Mouse (Mus musculus) thymus, adult 2 months (tissue): ENCODE data around the gene Mrtfb. TPM values are rescaled to one million over a fixed set of nuclear protein-coding genes. Genes with fewer than 3 reads are reported as not detected.

ENCODE experiments used
- DNase-seq: peaks from one replicate; pipeline ENCODE4 v3.0.0; 2021
- H3K27ac ChIP-seq: fragments of 200-500 bp; 2 replicates; pipeline ENCODE4 v1.5.1; 2012; ENCODE audit warnings: low read length, control low read depth; ENCODE audit not compliant: control insufficient read depth, insufficient read depth
- H3K27me3 ChIP-seq: fragments of 200-500 bp; 2 replicates; pipeline ENCODE4 v1.6.1; 2012; ENCODE audit warnings: mild to moderate bottlenecking, low read length, moderate library complexity, mixed read lengths; ENCODE audit not compliant: control insufficient read depth, insufficient read depth
- H3K36me3 ChIP-seq: fragments of 200-500 bp; 2 replicates; pipeline ENCODE4 v1.6.1; 2012; ENCODE audit warnings: mild to moderate bottlenecking, low read length, moderate library complexity; ENCODE audit not compliant: control insufficient read depth, insufficient read depth
- H3K4me1 ChIP-seq: fragments of 200-500 bp; replicated peaks from 2 replicates; pipeline ENCODE4 v1.6.1; 2012; ENCODE audit warnings: low read length; ENCODE audit not compliant: control insufficient read depth, insufficient read depth
- H3K4me3 ChIP-seq: fragments of 200-500 bp; 2 replicates; pipeline ENCODE4 v1.5.1; 2012; ENCODE audit warnings: mild to moderate bottlenecking, low read length, control low read depth, moderate library complexity; ENCODE audit not compliant: control insufficient read depth, insufficient read depth
- CTCF ChIP-seq: fragments of 200-500 bp; IDR thresholded peaks from 2 replicates; pipeline ENCODE4 v1.5.1; 2012; ENCODE audit warnings: mild to moderate bottlenecking, control low read depth, low read length, moderate library complexity, borderline replicate concordance; ENCODE audit not compliant: control insufficient read depth, poor library complexity, insufficient read depth; ENCODE audit errors: extremely low read depth
- POLR2A ChIP-seq: fragments of 200-500 bp; IDR thresholded peaks from 2 replicates; pipeline ENCODE4 v1.6.1; 2012; ENCODE audit warnings: mild to moderate bottlenecking, low read length, control low read depth, moderate library complexity; ENCODE audit not compliant: control insufficient read depth, poor library complexity, insufficient read depth; ENCODE audit errors: extremely low read depth
- WGBS: fragments of 180-500 bp; shearing (Covaris S2); methylation state at CpG from one replicate; pipeline ENCODE4 v1.1.7; 2018; 5-methylcytosine and 5-hydroxymethylcytosine counted together
- polyA plus RNA-seq: library from polyadenylated mRNA; depleted of rRNA; stranded (reverse); fragments of >200 nt; gene quantifications from 2 replicates; pipeline ENCODE4 v1.2.3, GENCODE M21; 2012

Gene Mrtfb
- polyA plus RNA-seq, 1 experiment = 8.5 TPM

DNA sequence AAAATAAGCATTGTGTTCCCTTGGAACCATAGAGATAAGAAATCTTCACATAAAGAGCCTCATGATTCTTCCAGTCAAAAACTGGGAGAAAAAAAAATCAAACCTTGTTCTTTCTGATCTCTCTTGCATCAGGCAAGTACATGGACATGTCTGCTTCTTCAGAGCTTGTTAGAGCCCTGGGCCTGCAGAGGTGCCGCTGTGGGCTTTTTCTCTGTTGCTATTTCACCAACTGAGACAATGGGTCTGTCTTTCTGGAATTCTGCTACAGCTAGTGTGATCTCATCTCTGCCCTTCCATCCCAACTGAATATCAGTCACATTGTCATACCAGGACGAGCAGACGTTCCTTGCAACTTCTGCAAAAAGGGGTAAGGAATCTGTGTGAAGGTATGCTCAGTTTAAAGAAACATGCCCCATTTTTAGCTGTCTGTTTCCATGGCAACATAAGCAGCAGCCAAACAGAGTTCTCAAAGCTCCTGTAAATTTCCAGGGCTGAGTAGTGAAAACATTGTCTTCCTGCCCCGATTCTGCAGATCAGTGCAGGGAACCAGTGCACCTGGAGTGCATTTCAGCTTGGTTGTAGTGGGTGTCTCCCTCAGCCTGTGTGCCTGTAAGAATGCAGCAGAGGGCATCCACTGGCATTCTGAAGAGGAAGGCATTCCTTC is 110.7 kb downstream of the Mrtfb start:
- Histone ChIP-seq H3K36me3 (no peaks in the 10 kb centered on the region), H3K27ac (no peak overlapping the region), H3K27me3 (no peaks in the 10 kb centered on the region), H3K4me3 (no peak overlapping the region), H3K4me1 (0 out of 2 replicates have a peak, but pooled peaks cover 2% of the 10 kb centered on the region)
- DNase-seq = no peak
- TF ChIP-seq POLR2A (no peak), CTCF (no peak)
- 67% methylated on average over 4 of the region's 4 CpGs for WGBS

DNA sequence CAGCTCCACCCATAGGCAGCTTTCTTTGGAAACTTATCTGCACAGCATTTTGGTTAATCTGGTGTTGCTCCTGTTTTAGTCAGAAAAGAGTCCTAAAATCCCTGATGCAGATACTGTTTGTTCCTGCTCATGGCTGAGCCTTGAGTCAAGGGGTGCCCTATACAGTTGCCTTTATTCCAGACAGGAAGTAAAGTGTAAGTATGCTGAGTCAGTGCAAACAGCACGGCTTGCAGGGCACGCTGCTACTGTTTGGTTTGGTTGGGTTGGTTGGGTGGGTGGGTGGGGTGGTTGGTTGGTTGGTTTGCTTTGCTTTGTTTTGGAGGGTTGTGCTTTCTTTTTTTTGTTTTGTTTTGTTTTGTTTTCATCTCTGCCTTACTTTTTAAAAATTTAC is 111.2 kb downstream of the Mrtfb start:
- H3K4me3 ChIP-seq = no peak overlapping the region
- no peak overlapping the region for H3K27ac ChIP-seq
- WGBS = 45% methylated on average over 2 of the region's 2 CpGs
- DNase-seq = no peak
- 0 out of 2 replicates have a peak, but pooled peaks cover 2% of the 10 kb centered on the region for H3K4me1 ChIP-seq
- TF ChIP-seq CTCF (no peak), POLR2A (no peak)
- no peaks in the 10 kb centered on the region for H3K36me3 ChIP-seq
- no peaks in the 10 kb centered on the region for H3K27me3 ChIP-seq

DNA sequence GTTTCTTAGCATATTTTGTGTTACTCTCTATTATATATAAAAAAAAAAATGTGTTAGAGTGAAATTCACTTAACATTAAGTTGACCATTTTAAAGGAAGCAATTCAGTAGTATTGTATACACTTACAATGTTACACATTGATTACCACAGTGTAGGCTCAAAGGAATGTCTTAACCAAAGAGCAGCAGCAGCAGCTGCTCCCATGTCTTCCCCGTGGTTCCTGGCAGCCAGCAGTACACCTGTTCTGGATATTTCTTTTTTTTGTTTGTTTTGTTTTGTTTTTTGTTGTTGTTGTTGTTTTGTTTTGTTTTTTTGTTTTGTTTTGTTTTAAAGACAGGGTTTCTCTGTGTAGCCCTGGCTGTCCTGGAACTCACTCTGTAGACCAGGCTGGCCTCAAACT is 112.4 kb downstream of the Mrtfb start:
- Histone ChIP-seq H3K27me3 (no peaks in the 10 kb centered on the region), H3K36me3 (no peaks in the 10 kb centered on the region), H3K4me1 (0 out of 2 replicates have a peak, but pooled peaks cover 2% of the 10 kb centered on the region), H3K4me3 (no peak overlapping the region), H3K27ac (no peak overlapping the region)
- WGBS = 92% methylated on average over 1 of the region's 1 CpGs
- TF ChIP-seq POLR2A = no peak
- DNase-seq = no peak

DNA sequence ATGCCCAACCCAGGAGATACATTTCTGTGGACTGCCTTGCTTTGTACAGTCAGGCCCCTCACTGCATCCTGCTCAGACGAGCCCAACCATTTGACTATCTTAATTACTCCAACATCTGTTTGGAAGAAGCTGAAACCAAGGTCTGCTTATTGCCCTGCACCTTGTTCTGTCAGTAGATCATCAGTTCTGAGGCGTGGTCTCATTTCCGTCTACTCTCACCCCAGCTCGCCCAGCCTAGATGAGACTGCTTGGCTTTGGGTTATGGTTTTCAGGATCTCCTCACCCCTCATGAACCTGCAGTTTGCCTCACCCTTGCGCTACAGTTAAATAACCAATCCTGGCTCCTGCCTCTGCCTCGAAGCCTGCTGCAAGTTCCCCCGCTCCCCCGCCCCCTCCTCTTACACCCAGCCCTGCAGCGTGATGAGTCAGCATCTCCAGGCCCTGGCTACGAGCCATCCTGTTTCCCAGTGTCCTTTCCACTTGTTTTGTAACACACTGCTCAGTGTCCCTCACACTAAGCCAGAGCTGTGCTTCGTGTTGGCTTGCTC is 115.5 kb downstream of the Mrtfb start:
- H3K4me1 ChIP-seq = 0 out of 2 replicates have a peak, but pooled peaks cover 2% of the 10 kb centered on the region
- no peaks in the 10 kb centered on the region for H3K36me3 ChIP-seq
- no peak for DNase-seq
- H3K27ac ChIP-seq = no peak overlapping the region
- TF ChIP-seq CTCF = no peak
- no peaks in the 10 kb centered on the region for H3K27me3 ChIP-seq
- no peak overlapping the region for H3K4me3 ChIP-seq
- WGBS = 51% methylated on average over 11 of the region's 11 CpGs

DNA sequence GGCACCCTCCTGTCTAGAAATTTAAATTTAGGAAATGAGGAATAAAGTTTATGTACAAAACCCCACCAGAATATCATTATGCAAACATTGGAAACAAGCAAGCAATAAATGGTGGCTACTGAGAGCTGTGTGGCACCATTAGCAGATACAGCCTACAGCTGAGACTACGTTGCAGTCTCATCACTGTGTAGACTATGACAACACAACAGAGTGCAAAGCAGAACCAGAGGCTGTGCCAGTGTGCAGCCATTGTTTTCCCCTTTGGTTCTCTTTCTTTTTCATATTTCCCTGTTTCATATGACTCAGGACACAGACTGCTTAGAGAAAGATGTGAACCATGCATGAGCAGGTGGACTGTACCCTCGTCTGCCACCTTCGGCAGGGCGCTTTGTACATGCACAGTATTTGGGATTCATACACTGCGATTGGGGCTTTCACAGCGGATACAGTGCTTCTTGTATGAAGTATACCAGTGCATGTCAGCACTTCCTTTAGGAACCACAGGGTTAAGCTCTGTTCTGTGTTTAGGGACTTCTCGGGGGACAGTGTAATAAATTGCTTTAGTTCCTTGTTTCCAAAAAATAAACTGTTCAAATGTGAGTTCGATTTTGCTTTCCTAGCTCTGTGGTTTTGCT is 116.7 kb downstream of the Mrtfb start:
- DNase-seq = no peak

DNA sequence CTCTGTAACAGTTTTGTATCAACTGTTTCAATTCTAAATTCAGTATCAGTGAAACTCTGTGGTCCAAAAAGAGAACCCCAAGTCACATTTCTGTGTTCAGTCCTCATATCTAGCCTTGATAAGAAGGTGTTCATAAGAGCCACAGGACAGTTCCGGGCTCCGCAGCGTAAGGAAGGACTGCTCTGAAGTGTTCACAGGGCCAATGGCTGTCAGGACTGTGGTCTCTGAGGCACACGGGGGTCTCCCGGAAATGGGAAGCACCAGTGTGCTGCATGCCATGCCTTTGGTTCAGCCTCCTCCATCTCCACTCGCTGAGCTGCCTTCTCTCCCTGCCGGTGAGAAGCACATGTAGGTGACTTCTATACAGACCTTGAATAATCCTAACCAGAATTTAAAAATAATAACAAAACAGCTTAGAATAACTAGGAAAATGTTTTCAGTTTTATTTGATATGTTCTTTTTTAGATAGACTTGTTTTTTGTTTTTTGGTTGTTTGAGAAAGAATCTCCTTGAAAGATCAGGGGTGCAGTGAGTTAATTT is 120.7 kb downstream of the Mrtfb start:
- no peaks in the 10 kb centered on the region for H3K4me1 ChIP-seq
- no peak overlapping the region for H3K27ac ChIP-seq
- H3K4me3 ChIP-seq = no peak overlapping the region
- H3K36me3 ChIP-seq = no peaks in the 10 kb centered on the region
- WGBS = 93% methylated on average over 7 of the region's 7 CpGs
- no peaks in the 10 kb centered on the region for H3K27me3 ChIP-seq
- DNase-seq = no peak
- TF ChIP-seq CTCF = no peak
- no peak for TF ChIP-seq POLR2A

More for the DNA sequence above, 116.7 kb downstream of the Mrtfb start:
- Histone ChIP-seq H3K4me3 (no peak overlapping the region), H3K27me3 (no peaks in the 10 kb centered on the region), H3K27ac (no peak overlapping the region), H3K36me3 (no peaks in the 10 kb centered on the region), H3K4me1 (no peaks in the 10 kb centered on the region)
- TF ChIP-seq CTCF (no peak), POLR2A (no peak)
- WGBS = 67% methylated on average over 8 of the region's 8 CpGs
